Mouse (Mus musculus) T-helper 17 cell (primary cell): Measurements from ENCODE around the gene Thrb.

Experiments
- in situ Hi-C, 2 experiments: fragments of 300-600 bp; cut with MboI, MseI; formaldehyde crosslinking; loops; 1 replicate in 1 of 2; 2 replicates in 1 of 2; pipeline ENCODE4 v1.15.1; 2025; ENCODE audit warnings: high pct_unique_total_duplicates in 2 of 2

Thrb gene

DNA sequence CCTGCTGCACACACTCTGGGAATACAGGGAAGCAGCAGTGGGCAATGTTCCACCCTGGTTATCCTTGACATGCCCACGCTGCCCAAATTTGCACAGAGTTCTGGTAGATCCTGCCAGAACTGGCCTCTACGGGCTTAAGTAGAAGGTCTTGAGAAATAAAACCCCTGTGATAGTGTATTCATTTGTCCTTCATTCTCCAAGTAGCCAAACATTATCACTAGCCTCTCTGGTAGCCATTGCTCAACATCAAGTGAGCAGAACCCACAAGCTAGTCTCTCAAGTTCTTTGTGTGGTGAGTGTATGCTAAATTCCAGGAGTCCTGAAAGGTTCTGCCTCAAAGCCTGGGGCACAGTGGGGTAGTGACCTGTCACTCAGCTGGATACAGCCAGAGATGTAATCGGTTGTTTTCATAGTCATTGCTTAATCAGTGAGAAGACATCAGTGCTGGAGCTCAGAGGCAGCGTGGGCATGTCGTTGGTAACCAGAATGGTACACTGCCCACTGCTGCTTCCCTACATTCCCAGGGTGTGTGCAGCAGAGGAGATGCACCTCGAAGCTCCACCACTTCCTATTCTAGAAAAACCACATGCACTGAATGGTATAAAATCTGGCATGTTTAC is 203.8 kb downstream of the Thrb start:
- in situ Hi-C loops, result no loop called here

DNA sequence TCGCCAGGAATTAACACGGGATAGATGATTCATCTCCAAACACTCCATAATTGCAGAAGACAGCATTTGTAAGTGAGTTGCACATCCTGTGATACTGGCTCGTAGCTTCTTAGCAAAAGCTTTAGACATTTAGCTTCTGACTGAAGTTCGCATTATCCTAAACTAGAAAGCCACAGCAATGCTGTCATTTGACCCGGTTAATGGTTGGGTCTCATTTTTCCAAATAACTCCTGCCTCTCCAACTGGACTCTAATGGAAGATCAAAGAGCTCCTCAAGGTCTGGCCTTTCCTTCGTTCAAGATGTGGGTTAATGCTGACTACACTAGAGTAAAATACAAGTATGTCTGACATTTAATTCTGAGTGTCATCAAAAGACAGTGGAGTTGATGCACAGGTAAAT is 208.3 kb downstream of the Thrb start:
- in situ Hi-C loops, result no loop called here

DNA sequence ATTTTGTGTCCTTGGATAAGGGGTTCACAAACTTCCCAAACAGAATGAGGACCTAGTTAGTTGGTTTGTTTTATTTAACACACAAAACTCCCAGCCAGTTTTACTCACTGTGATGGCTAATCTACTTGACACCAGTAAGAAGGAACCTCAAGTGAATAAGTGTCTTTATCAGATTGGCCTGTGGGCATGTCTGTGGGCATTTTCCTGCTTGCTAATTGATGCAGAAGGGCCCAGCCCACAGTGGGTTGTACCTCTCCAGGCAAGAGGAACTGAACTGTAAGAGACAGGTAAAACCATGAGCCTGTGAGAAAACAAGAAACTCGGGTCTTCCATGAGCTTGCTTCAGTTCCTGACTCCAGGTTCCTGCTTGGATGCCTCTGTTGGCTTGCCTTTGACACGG is 215.9 kb downstream of the Thrb start:
- in situ Hi-C loops, result no loop called here

DNA sequence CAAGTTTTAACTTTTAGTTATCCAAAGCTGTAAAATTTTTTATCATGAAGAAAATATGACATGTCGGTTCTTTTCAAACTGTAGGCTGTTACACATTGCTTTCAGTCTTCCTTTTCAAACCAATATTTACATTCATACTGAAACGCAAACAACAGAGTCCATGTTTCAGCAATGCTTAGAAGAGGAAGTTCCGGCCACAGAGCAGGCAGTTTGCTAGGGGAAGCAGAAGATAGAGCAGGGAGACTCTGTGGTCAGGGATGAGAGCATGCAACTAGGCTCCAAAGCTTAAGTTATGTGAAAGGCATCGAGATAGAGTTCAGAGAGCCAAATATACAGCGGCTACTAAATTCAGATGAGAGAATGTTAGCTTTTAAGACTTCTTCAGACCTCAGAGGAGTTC is 219.4 kb downstream of the Thrb start:
- in situ Hi-C loops, result no loop called here

DNA sequence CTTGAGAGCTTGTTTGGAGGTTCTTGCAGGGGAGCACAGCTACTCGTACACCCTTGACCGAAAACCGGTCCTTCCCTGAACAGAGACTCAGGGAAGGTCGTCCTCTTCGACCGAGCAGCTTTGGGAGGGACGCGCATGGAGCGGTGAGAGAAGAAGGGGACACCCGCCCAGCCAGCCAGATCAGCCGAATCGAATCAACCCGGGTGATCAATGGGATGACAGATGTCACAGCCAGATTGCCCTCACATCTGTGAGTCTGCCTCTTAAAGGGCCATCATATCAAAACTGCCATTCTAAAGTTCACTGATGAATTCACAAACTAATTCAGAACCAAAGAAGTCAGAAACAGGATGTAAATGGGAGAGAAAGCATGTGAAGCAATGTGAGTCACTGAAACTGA is 224.8 kb downstream of the Thrb start:
- in situ Hi-C loops, result no loop called here

DNA sequence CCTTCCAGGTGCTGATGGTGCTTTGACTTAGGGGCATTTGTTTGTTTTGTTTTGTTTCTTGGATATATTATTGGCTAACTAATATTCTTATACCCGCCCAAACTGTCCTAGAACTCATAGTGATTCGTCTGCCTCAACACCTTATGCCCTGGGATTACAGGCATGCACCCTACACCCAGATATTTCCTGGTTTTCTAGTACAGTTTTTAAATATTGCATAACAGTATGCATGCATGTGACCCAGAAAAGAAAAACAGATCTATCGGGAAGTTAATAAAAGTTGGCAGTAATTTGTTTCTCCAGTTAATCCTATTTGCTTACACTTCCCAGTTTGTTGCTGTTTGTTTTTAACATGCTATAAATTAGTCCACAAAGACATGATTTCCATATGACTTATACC is 225.3 kb downstream of the Thrb start:
- in situ Hi-C loops, result no loop called here

DNA sequence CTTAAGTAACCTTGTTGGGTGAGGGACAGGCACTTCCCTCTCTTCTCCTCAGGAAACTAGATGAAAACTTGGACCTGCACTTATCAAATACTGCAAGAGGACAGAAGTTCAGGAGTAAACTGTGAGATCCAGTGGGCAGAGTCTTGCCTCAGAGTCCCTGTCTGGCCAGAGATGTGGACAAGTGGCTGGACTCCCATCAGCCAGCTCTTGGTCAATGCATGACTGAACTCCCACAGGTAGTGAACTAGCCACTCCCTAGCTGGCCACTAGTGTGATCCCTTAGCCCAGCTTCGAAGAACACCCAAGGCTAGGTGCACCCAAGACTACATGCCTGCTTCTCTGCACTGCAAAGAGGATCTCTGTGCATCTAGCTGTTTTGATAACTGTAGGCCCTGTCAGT is 234.7 kb downstream of the Thrb start:
- in situ Hi-C loops, result no loop called here

DNA sequence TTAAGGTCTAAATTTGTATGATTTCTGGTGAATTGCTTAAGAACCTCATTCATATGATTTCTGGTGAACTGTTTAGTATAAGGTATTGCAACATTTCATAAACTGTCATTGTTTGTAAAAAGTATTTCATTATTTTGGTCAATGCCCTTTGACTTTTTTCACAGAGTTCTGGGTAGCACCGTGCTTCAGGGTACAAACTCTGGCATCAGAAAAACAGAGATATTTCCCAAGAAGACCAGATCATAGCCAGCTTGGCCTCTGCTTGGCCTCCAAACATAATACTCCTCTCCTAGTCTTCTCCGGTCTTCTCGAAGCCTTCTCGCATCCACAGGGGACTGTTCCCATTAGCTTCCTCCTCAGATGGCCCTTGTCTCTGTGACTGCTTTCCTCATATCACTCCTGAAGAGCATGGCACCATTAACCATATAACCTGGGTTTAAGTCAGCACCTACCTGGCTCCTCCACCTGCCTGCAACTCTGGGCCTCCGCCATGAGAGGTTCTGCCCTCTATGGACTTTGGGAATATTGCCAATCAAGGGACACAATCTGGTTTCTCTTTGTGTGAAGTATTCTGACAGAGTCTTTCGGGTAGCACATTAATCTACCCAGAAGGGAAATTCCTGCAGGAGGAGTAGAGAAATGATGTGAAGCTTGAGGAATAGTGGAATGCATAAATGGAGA is 239.8 kb downstream of the Thrb start:
- in situ Hi-C loops, result no loop called here

DNA sequence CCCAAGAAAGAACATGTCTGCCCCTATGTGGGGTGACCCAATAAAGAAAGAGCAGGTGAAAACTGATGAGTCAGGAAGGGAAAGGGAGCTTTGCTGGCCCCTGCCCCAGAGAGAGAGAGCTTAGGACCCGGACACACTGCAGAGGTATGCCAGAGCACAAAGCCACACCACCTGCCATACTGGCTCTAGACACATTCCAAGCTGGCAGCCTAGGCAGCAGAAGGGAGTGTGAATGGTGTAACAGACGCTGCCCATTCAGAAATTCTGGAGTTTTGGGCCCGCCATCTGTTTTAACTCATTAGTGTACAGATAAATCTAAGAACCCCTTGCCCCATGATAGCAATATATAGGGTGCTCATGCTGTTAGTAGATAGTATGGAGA is 240.3 kb downstream of the Thrb start:
- in situ Hi-C loops, result no loop called here

DNA sequence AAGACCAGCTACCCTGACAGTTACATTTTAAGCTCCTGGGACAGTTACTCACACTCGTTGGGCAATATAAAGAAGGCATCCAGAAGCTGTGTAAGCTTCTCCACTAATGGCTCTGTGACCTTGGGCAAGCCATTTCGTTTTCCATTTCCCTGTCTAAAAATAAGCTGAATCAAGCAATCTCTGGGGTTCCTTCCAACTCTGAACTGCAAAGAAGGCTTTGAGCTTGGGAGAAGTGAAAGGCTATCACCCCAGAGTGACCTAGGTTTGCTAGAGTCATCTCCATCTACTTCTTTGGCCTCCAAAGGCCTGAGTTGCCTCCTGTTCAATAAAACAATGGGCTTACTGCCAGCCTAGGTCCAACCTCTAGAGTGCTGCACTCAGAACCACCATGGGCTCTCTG is 242.4 kb downstream of the Thrb start:
- in situ Hi-C loops, result no loop called here

DNA sequence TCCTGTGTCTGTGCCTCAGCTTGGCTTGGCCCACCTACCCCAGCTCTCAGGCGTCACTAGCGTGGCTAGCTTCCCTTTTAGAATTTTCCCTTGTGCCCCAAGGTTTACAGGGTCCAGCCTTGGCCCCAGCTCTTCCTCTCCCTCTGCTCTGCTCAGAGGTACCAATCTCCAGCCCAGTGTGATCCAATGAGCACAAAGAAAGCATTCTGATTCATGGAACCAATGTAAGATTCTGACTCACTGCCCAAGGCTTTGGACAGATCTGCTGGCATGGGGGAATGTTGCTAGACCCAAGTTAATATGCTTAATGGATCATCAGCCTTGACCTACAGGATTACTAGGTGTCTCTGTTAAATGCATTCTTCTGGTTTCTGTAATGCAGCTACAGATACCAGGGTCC is 243.1 kb downstream of the Thrb start:
- in situ Hi-C loops, result no loop called here

DNA sequence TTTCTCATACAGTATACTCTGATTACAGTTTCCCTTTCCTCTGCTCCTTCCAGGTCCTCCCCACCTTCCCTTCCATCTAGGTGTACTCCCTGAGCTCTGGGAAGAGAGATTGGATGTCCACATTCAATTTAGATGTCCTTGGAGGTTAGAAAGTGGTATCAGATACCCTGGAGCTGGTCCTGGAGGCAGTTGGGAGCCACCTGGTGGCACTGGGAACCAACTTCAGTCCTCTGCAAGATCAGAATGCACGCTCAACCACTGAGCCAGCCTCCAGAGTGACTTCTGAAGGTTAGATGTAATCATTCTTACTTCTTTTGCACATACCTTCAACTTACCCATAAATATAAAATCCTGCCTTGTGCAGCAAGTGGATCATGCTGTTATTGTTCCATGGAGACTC is 244.5 kb downstream of the Thrb start:
- in situ Hi-C loops, result no loop called here

DNA sequence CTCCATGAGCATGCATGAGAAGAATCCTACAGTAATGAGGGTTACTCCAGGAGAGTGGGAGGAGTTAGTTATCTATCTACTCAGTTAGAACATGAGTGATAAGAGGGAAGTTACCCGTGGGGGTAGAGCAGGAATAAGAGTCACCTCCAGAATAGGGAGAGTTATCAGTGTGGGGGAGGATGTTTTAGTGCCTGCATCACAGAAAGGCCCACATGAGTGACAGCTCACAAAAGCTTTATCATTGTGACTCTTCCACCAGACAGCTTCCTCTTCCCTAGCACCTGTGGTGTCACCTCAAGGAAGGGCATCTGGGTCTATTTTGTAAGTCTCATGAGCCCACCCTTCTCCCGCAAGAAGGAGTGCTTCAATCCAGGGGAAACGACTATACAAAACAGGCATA is 245.6 kb downstream of the Thrb start:
- in situ Hi-C loops, result no loop called here

DNA sequence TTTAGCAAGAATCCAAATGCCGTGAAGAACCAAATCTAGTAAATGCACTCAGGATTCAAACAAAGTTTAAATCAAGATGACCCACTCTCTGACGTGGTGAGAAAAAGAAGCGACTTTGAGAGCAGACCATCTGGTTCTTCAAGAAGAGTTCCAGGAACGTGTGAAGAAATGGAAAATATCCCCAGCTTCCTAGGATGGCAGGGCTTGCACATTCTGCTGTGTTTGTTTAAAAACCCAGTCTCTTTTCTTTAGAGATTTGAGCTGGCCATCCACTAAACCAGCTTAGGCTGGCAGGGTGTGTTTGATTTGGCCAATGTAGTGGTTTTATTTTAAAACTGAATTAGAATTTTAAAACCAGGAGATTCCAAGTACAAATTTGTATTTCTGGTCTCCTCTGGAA is 246.9 kb downstream of the Thrb start:
- in situ Hi-C loops, result no loop called here

DNA sequence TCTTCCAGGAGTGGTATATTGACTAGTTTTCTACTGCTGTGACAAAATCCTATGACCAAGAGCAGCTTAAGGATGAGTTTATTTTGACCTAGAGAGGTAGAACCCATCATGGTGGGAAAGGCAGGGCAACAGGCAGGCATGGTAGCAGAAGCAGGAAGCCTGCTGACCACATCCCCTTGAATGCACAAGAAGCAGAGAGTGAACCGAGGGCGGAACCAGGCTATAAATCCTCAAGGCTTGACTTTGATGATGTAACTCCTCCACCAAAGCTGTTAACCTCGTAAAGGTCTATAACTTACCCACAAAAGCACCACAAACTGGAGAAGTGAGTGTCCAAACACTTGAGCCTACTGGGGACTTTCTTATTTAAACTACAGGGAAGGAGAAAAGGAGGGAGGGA is 251.1 kb downstream of the Thrb start:
- in situ Hi-C loops, result no loop called here

DNA sequence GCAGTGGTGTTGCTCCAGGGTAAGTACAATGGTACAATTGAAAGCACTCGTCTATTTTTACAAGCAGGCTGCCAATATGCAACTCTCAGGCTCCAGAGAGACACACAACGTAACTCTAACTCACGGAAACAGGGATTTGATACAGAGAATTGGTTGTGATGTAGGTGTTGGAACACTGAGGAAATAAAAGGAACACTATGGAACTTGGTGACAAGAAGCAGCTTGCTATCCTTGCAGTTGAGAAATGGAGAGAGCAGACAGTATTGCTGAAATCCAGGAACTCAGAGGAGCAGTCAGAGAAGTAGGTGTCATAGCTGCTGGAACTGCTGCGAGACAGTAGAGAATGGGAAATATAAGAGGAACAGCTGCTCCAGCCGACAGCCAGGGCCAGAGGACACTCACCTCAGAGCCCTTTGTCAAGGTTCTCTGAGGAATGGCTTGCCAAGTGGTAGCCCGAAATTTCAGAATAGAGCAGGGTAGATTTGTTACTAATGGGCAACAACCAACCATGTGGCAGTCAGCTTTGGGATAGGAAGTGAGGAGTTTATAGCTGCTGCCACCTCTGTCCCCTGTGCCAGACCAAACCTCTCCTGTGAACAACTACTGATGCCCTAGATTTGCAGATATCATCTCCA is 252.6 kb downstream of the Thrb start:
- in situ Hi-C loops, result no loop called here

DNA sequence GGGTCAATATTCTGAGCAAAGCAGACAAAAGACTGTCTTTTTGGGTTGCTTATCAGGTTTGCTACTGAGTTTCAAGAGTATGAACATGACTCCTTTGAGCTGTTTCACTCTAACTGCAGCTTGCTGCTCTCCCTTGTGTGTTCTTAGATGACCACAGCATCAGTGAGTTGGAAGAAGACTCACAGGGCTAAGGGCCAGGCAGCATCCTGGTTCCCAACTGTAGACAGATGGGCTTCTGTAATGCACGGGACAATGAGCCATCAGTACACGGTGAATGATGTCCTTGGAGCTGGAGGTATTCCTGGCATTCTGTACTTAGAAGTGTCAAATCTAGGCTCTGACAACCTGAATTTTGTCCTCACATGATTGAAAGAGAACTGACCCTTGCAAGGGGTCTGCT is 255.5 kb downstream of the Thrb start:
- in situ Hi-C loops, result no loop called here

DNA sequence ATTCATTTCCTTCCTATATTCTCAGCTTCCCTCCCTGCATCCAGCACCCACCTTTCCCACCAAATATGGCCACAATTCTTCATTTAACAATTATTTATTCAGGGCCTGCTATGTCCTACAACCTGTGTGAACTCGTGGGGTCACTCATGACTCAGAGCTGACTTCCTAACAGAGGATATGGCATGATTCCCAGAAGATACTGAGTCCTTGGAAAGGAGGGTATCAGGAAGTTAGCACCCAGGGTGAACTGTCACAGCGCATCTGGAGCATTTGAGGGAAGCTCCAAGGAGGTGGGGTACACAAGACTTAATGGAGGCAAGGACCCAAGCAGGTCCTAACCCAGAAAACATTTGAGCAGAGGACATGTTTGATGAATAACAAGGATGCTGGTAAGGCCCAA is 256.6 kb downstream of the Thrb start:
- in situ Hi-C loops, result no loop called here

DNA sequence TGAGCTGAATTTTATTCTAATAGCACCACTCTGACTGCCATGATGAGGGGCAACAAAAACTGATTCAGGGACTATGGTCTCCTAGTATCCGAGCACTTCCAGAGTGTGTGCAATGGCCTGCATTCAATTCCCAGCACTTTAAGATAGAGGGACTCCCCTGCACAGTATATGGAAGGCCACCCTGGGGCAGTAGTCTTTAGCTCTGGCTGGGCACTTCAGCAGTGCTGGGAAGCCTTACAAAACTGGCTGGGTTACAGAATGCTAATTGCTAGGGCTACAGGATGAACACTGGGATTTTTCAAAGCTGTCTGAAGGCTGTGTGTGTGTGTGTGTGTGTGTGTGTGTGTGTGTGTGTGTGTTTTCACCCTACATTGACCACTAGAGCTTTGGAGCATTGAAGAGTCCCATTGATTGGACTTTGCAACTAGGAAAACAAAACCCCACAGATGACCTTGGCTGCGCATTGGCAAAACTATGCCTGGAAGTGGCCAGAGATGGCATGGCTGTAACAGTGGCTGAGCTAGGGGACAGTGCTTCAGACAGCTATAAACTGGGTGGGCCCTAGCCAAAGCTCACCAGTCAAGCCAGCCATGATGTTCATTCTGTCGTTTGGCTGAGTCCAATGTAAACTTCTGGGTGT is 257.2 kb downstream of the Thrb start:
- in situ Hi-C loops, result no loop called here

DNA sequence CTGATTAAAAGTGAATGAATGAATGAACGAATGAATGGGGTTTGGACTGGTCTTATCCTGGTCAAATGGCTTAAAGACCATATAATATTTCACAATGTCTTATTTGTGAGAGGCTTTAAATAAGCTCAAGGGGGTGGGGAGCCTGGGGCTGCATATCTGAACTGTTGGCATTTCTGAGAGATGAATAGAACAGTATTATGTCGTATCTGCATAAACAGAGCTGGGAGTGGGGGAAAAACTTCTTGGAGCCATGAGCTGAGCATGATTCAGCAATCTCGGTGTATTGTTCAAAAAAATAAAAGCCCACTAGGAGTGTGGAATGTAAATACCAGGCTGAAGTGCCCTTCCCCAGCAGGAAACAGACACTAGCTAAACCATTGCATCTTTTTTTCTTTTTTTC is 257.8 kb downstream of the Thrb start:
- in situ Hi-C loops, result no loop called here

DNA sequence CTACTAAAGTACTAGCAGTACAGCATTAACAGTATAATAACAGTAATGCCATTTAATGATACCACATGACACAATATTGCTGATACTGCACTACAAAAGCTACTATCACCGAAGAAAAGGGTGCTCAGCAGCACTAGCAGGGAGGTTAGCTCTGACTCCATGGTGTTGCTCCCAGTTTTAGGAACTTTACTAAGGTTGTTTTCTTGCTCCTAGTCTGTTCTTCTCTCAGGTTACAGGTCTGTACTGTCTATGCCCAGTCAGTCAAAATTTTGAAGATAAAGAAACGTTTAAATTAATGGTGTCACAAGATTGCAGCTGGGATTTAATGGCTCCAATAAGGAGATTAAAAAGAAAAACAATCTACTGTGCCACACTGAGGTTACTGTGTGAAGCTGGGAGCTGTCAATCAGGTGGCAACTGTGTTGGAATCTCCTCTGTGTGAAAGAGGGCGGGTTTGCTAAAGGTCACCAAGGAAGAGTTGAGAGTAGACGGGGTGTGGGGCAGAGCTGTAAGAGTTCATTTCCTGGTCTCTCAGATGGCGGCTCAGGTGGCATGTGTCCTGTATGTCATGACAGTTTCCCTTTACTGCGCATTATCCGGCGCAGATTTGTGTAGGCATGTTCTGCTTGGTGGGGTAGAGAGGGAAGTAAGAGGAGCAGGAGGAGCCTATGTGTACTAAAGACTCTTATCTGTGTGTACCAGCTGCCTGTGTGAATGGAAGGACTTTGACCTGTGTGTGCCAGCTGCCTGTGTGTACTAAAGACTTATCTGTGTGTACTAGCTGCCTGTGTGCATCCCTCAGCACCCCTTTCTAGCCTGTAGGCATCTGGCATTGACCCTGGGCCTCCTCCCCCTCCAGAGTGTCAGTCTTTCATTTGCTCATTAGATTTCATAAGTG is 263.0 kb downstream of the Thrb start:
- in situ Hi-C loops, result no loop called here

DNA sequence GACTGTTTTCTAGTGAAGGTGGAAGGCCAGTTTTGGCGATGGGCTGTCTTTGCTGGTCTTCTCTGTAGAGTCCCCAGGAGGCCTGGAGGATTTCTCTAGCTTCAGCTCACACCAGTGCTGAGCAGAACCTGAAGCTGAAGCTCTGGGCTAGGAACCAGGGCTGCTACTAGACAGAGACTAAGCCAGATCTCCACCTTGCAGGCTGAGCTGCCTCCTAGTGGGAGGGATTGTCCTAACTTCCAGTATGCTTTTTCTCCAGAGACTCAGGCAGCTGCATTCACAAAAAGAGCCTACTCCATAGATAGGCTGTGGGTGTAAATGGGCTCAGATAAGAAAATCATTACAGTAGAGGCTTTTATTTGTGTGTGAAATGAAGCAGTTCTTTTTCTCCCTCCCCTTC is 267.4 kb downstream of the Thrb start:
- in situ Hi-C loops, result no loop called here
